Mouse (Mus musculus) spleen, postnatal 10 days (tissue): ENCODE measurements around the gene Sfr1.

Source experiments
- DNase-seq, 2 experiments: peaks; one replicate each; pipeline ENCODE4 v3.0.0; 2021 to 2022; ENCODE audit warnings: low spot score in 2 of 2

Sfr1 gene

DNA sequence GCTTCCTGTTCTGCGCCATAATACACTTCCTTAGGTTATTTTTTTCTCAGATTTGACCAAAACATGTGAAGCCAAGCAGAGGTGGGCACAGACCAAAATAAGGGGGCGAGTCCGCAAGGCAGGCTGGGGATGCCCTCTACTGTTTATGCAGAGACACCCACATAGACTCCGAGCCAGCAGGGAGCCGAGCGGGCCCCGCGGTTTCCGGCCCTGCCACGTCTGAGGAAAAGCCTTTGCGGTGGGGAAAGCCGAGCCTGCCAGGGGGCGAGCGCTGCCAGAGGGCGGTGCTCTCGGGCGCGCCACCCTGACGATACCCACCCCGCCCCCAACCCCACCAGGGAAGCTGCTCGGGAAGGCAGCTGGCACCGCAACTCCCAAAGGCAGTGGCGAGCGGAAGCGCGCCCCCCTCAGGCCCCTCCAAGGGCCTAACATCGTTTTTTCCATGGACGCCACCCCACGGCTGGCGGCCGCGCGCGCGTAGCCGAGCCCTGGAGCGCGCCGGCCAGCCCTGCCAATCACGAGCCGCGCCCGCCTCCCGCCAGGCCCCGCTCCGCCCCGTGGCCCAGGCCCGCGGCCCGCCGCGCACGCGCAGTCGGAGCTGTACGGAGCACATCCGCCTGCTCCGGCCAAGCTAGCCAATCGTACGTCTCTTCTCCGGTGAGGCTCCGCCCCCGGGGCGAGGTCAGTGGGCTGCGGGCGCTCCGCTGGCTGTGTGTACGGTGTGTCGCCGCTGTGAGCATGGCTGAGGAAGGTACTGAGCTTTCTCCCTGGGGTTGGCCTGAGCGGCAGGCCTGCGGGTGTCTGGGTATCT lies at the start of gene Sfr1:
Sfr1 (plus strand) TSS at position 612 of the 811 bp plus-strand sequence.
- peak; percentile 96 to 100 for DNase-seq

GRCm38 (mm10) chr19:47689592-47689991 lies 41.9 kb upstream of the Sfr1 start:
- DNase-seq = no peak

DNA sequence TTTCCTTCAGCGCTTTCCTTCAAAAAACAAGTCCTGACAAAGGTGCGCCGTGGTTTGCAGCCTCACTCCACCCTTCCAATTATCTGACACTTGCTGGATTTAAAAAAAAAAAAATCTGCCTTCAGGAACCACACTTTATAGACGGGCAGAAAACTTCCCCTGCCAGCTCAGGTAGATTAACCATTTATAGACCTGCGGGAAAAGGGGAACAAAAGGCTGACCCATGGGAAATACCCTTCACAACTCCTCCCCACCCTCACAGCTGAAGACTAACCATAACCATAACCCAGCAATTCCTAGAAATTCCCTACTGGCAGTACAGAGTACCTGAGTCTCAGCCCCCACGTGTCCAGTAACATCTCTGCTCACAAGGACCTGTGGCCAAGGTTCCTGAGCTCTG lies 39.5 kb upstream of the Sfr1 start, which contains the start of gene Col17a1:
Col17a1 (minus strand) TSS at position 101 of the 400 bp plus-strand sequence.
- DNase-seq = no peak

- DNase-seq = no peak
Observed at GRCm38 (mm10) chr19:47695725-47696124, 35.8 kb upstream of the Sfr1 start.

DNA sequence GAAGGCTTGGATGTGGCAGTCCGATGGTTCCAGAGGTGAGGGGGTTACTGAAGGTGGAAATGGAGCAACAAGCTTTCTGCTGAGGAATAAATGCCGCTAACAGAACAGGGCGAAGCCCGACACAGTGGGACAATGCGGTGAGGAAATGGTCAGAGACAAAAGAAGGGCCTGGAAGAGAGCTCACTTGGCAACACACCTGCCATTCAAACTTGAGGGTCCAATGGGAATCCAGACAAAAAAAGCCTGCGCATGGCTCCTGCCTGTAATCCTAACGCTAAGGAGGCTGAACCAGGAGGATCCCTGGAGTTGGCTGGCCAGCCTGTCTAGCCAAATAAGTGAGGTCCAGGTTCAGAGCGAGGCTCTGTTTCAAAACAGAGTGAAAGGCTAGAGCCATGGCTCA lies 35.1 kb upstream of the Sfr1 start:
- no peak for DNase-seq

DNA sequence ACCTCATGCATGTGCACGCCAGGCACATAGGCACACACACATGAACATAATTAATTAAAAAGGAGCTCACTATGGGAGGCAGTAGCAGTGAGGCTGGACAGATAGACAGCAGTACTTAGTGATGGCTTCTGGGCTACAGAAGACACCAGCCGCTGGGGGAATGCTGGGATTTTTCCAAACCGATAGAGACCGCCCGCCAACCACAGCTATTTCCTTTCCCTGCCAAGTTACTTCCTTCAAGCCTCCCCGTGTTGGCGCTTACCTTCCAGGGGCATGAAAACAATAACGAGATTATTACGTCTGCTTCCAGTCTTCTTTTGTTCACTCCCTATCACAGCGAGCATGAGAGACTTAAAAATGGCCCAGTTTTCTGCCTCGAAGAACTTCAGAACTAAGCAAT lies 34.4 kb upstream of the Sfr1 start:
- DNase-seq = no peak

GRCm38 (mm10) chr19:47698266-47698665 lies 33.2 kb upstream of the Sfr1 start:
- no peak for DNase-seq

- DNase-seq = no peak
Observed at GRCm38 (mm10) chr19:47699743-47700142, 31.7 kb upstream of the Sfr1 start.

GRCm38 (mm10) chr19:47700509-47700908 lies 31.0 kb upstream of the Sfr1 start:
- DNase-seq = no peak

- DNase-seq = no peak
Observed at GRCm38 (mm10) chr19:47705080-47705771, 26.3 kb upstream of the Sfr1 start.

- no peak for DNase-seq
Observed at GRCm38 (mm10) chr19:47705772-47706309, 25.6 kb upstream of the Sfr1 start.

- no peak for DNase-seq
Observed at GRCm38 (mm10) chr19:47710376-47710775, 21.1 kb upstream of the Sfr1 start.

- no peak for DNase-seq
Observed at GRCm38 (mm10) chr19:47713457-47713856, 18.0 kb upstream of the Sfr1 start.

DNA sequence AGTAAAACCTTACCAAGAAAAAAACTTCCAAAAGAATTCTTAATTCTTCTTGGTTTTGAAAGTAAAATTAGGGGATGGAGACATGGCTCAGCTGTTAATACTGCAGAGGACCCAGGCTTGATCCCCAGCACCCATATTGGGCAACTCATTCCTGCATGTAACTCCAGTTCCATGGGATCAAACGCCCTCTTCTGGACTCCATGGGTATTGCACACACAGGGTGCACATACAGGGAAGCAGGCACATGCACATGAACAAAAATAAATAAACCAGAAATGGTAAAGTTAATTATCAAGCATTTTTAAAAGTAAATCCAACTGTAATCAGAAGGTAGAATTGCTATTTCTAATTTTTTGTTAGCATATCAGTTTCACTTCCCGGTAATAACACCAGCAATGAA lies 15.3 kb upstream of the Sfr1 start:
- no peak for DNase-seq

DNA sequence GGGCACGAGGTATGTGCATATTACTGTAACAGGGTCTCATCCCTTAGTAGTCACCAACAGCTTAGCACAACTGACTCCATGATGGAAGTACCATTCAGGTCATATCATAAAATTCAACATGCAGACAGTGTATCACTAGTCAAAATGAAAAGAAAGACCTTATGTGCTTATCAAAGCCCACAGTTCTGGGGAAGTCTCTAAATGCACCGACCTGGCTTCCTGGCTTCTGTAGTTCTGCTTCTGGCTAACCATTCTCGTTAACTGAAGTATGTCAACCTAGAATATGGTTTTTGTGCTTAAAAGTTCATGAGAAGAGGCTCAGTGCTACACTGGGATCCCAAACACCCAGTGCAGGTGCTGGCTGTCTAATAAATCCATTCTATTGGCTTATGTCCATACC lies 12.3 kb upstream of the Sfr1 start:
- DNase-seq = no peak

- no peak for DNase-seq
Observed at GRCm38 (mm10) chr19:47722471-47722870, 9.0 kb upstream of the Sfr1 start.

DNA sequence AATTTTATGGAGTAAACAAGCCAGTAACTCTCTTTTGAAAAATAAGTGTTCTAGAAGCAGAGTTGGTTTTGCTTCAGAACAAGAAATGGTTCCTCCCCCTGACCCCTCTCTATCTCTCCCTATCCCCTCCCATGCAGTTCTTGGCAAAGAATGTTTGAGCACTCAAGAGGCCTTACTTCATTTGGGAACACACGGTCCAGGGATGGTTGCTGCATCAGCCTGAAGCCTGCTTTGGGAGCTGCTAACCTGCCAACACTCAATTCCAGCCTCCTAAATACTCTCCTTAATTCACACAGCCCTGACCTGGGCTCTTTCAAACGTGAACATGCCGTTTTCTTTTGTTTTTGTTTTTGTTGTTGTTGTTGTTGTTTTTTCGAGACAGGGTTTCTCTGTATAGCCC lies 6.6 kb upstream of the Sfr1 start:
- no peak for DNase-seq

GRCm38 (mm10) chr19:47725643-47726140 lies 5.8 kb upstream of the Sfr1 start:
- DNase-seq = no peak

GRCm38 (mm10) chr19:47730691-47731070 lies 801 bp upstream of the Sfr1 start:
- peak; percentile 49 to 59 for DNase-seq

DNA sequence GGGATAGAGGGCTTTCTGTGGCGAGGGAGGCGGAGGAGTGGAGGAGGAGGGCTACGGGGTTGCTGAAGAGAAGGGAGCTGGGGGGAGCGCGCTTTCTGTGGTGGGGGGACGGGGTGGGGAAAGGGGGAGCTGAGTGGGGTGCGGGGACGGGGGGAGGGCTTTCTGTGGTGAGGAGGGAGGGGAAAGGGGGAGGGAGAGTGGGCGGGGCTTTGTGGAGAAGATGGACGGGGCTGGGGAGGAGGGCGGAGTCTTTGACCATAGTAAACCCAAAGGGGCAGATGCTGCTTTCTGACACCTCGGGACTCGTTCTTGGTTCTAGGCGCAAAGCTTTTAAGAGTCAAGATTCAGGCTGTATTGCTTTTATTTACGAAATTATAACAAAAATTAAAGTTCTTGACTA lies 449 bp downstream of the Sfr1 start:
- DNase-seq = peak in 1 of 2 experiments; percentile 85

DNA sequence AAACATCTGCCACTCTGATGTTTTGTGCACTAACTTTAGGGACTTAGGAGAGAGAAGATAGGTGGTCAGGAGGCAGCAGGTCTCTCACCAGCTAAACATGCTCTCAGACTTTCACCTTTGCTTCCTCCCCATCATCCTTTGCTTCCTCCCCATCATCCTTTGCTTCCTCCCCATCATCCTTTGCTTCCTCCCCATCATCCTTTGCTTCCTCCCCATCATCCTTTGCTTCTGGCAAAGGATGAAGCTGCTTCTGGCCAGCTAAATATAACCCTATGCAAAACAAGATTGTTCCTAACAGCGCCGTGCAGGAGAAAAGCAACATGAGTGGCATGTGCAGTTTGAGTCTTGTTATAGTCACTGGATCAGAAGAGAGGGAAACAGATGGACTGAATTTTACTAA lies 15.6 kb downstream of the Sfr1 start:
- DNase-seq = no peak

- DNase-seq = no peak
Observed at GRCm38 (mm10) chr19:47748950-47749349, 17.5 kb downstream of the Sfr1 start.

DNA sequence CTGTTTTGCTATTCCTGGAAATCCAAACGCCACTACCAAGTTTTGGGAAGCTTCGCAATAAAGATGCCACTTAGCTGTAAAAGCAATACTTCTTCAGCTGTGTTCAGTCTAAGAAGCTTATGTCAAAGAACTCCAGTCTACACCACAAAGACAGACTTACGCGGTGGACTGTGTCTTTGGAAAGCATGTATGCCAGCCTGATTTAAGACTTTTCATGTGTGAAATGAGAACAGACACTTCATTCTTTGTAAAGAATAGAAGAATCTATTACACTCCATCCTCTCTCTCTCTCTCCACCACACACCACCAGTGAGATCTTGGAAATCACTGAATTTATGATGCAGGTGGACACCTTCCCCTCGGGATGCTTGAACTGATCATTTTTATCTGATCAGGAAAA lies 18.9 kb downstream of the Sfr1 start:
- DNase-seq = no peak
